Mouse (Mus musculus) adrenal gland, adult 2 months (tissue): Measurements from ENCODE around the gene Mfsd9. TPM values are rescaled to one million over a fixed set of nuclear protein-coding genes. Genes with fewer than 3 reads are reported as not detected.

ENCODE experiments used
- polyA plus RNA-seq: library from polyadenylated mRNA; depleted of rRNA; stranded (reverse); fragments of >200 nt; gene quantifications from 2 replicates; pipeline ENCODE4 v1.2.3, GENCODE M21; 2012; rRNA removed
- total RNA-seq, 2 experiments: library from RNA; stranded (reverse); gene quantifications; 2 replicates each; pipeline ENCODE4 v1.2.3; 2021

The Mfsd9 gene
- total and polyA plus RNA-seq, 3 experiments: 2.4 to 5.2 (median 3.9) TPM

Other genes starting within 250 kb of the Mfsd9 start
- not detected for gene Slc9a4, start 210.6 kb downstream of the Mfsd9 start, total RNA-seq
- not detected in 2 replicates for gene Slc9a4, start 210.6 kb downstream of the Mfsd9 start, polyA plus RNA-seq
- gene Slc9a2, start 110.1 kb downstream of the Mfsd9 start, total RNA-seq: under 1 TPM; 0.07 to 0.12 TPM
- gene Slc9a2, start 110.1 kb downstream of the Mfsd9 start, polyA plus RNA-seq: 0.17 and 0.35 TPM in 2 replicates
- 1 to 10 TPM; 1.5 to 1.6 TPM for gene Tmem182, start 14.9 kb upstream of the Mfsd9 start, total RNA-seq
- 0.81 and 1.3 TPM in 2 replicates for gene Tmem182, start 14.9 kb upstream of the Mfsd9 start, polyA plus RNA-seq